Mouse (Mus musculus): Measurements from ENCODE around the gene Tbc1d22b. TPM values are rescaled to one million over a fixed set of nuclear protein-coding genes. Genes with fewer than 3 reads are reported as not detected.

The Tbc1d22b gene
- polyA plus RNA-seq, 1 experiment from 2014 or later = 10.3 TPM

DNA sequence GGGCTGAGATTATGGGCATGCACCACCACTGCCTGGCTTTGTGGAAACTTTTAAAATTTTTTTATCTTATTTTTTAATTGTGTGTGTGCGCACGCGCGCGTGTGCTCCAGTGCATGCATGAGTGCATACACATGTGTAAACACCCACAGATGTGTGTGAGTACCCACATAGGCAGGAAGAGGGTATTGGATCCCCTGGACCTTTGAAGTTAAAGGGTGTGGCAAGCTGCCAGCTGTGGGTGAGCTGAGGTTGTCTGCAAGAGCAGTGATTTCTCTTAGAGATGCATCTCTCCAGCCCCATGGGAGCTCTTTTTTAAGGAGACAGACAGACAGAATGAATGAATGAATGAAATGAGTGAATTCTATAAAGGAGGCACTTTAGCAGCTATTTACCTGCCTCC is 15.9 kb downstream of the Tbc1d22b start:
- WGBS = 98% methylated on average over 5 of the region's 5 CpGs
- no peak overlapping the region for H3K4me3 ChIP-seq
- H3K27ac ChIP-seq (replicated peaks) = no peak overlapping the region
- H3K4me2 ChIP-seq = no peak overlapping the region
- no peak for ATAC-seq (ENCODE audit: extremely low read depth, insufficient number of reproducible peaks, low FRiP score, low TSS enrichment)
- no peaks in the 10 kb centered on the region for H3K4me1 ChIP-seq
- H3K9ac ChIP-seq = no peak overlapping the region
- H3K9me3 ChIP-seq = no peaks in the 10 kb centered on the region
- peaks cover 62% of the 10 kb centered on the region for H3K36me3 ChIP-seq
- no peaks in the 10 kb centered on the region for H3K27me3 ChIP-seq (replicated peaks)

DNA sequence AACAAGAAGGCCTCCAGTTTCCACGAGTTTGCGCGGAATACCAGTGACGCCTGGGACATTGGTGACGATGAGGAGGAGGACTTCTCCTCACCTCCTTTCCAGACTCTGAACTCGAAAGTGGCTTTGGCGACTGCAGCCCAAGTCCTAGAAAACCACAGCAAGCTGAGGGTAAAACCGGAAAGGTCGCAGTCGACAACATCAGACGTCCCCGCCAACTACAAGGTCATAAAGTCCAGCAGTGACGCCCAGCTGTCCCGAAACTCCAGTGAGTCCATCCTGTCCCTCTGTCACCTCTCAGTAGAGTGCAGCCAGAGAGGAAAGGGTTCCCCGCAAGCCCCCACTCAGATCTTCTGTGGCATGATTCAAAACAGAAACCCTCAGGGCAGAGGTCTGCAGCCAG is 18.9 kb downstream of the Tbc1d22b start:
- Histone ChIP-seq H3K4me1 (no peaks in the 10 kb centered on the region), H3K4me3 (no peak overlapping the region), H3K9me3 (no peaks in the 10 kb centered on the region), H3K36me3 (peaks cover 89% of the 10 kb centered on the region), H3K27me3 (replicated peaks) (no peaks in the 10 kb centered on the region), H3K4me2 (no peak overlapping the region), H3K9ac (no peak overlapping the region), H3K27ac (replicated peaks) (no peak overlapping the region)
- no peak for ATAC-seq (ENCODE audit: extremely low read depth, insufficient number of reproducible peaks, low FRiP score, low TSS enrichment)
- WGBS = 90% methylated on average over 15 of the region's 15 CpGs

DNA sequence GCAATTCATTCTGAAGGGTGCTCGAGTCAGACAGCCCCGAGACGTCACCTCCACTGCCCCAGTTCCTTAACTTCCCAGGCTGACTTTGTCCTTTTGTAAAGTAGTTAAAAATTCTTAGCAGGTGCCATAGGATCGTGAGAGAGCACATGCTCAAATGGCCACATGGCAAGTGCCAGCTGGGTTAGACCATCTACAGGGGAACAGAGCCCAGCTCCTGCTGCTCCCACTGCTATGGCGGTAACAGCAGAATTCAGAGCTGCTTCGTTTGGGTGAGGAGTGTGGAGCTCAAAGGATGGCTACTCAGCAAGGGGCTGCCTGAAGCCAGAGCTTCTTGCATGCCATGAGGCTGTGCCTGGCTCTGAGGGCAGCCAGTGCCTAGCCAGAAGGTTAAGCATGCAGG is 20.2 kb downstream of the Tbc1d22b start:
- peaks cover 4% of the 10 kb centered on the region for H3K4me1 ChIP-seq
- 84% methylated on average over 6 of the region's 6 CpGs for WGBS
- H3K27ac ChIP-seq (replicated peaks) = no peak overlapping the region
- no peak overlapping the region for H3K4me2 ChIP-seq
- H3K36me3 ChIP-seq = peaks cover 88% of the 10 kb centered on the region
- H3K9me3 ChIP-seq = no peaks in the 10 kb centered on the region
- ATAC-seq (ENCODE audit: extremely low read depth, insufficient number of reproducible peaks, low FRiP score, low TSS enrichment) = no peak
- no peaks in the 10 kb centered on the region for H3K27me3 ChIP-seq (replicated peaks)
- H3K9ac ChIP-seq = no peak overlapping the region
- H3K4me3 ChIP-seq = no peak overlapping the region

DNA sequence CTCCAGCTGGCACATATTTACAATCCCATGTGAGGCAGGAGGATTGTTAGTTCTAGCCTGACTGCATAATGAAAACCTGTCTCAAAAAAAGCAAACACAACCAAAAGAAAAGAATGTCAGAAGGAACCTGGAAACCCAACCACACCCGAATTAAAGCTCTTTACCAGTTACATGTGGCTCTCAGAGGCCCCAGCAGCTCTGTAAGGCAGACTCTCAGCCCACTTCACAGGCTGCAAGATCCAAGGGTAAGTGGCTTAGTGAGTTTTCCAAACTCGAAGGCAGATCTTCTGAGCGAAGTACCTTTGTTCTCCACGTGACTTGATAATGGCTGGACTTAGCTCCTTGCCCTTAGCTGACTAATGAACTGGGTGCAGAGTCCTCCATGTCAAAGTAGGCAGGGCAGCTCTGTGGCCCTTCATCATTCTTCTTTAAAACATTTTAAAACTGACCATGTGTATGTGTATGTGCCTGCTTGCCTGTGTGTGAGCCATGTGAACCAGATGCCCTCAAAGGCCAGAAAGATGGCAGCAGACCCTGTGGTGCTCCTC is 30.1 kb downstream of the Tbc1d22b start:
- Histone ChIP-seq H3K27ac (replicated peaks) (no peak overlapping the region), H3K36me3 (peaks cover 93% of the 10 kb centered on the region), H3K4me2 (no peak overlapping the region), H3K9me3 (no peaks in the 10 kb centered on the region), H3K27me3 (replicated peaks) (no peaks in the 10 kb centered on the region), H3K4me3 (no peak overlapping the region), H3K9ac (no peak overlapping the region), H3K4me1 (peaks cover 22% of the 10 kb centered on the region)
- ATAC-seq (ENCODE audit: extremely low read depth, insufficient number of reproducible peaks, low FRiP score, low TSS enrichment) = no peak
- 81% methylated on average over 4 of the region's 4 CpGs for whole genome bisulfite sequencing

DNA sequence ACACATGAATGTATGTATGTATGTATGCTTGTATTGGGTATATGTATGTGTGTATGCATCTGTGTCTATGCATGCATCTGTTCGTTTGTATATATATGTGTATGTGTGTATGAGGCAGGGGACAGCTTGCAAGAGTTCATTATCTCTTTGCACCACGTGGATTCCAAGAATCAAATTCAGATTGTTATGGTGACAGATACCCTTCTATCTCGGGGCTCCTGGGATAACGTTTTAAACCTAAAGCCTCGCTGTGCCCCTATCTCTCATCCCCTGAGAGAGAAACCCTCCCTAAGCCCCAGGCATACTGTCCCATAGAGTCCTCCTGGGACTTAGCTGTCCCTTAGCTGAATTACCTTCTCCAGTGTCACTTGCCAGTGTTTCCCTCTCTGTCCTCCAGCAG is 34.0 kb downstream of the Tbc1d22b start:
- ATAC-seq (ENCODE audit: extremely low read depth, insufficient number of reproducible peaks, low FRiP score, low TSS enrichment) = no peak
- Histone ChIP-seq H3K27ac (replicated peaks) (no peak overlapping the region), H3K4me1 (peaks cover 5% of the 10 kb centered on the region; the same call in 1 of the 2 replicates), H3K4me2 (no peak overlapping the region), H3K27me3 (replicated peaks) (no peaks in the 10 kb centered on the region), H3K9ac (no peak overlapping the region), H3K36me3 (peaks cover 74% of the 10 kb centered on the region), H3K4me3 (no peak overlapping the region), H3K9me3 (no peaks in the 10 kb centered on the region)
- WGBS = 77% methylated on average over 5 of the region's 5 CpGs

DNA sequence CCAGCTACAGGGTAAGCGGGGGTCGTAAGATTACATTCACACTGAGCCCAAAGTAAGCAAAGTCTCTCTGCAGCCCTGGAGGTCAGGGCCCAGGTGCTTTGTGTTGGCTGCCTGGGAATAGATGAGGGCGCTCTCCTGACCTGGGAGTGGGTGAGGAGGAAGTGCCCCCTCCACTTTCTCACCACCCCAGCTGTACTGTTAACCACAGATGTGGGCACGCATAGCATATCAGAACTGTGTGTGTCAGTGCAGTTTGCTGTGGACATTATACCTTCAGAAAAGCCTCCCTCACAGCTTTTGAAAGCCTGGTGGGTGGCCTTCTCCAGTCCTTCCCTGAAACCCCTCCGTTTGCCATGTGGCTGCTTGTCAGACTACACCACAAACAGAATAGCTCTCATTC is 34.7 kb downstream of the Tbc1d22b start:
- Histone ChIP-seq H3K9ac (no peak overlapping the region), H3K27ac (replicated peaks) (no peak overlapping the region), H3K9me3 (no peaks in the 10 kb centered on the region), H3K4me2 (no peak overlapping the region), H3K36me3 (peaks cover 66% of the 10 kb centered on the region), H3K4me1 (peaks cover 13% of the 10 kb centered on the region), H3K27me3 (replicated peaks) (no peaks in the 10 kb centered on the region), H3K4me3 (no peak overlapping the region)
- ATAC-seq (ENCODE audit: extremely low read depth, insufficient number of reproducible peaks, low FRiP score, low TSS enrichment) = no peak
- WGBS = 80% methylated on average over 5 of the region's 5 CpGs

DNA sequence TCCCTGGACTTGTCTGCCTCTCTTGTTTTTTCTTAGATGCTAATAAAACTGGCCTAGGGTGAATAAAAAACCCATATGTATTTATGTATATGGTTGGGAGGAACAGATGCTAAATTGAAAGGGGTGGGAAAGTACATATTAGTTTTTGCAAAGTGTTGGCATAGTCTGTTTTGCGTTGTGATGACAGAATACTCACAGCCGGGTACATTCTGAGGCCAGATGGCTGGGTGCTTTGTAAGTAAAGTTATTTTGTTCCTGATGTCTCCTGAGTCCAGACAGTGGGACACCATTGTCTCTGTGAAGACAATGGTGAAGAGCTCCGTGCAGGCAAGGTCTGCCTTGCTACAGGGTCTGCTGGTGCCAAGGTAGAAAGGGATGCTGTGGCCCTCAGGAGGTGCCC is 35.2 kb downstream of the Tbc1d22b start:
- no peak for ATAC-seq (ENCODE audit: extremely low read depth, insufficient number of reproducible peaks, low FRiP score, low TSS enrichment)
- peaks cover 62% of the 10 kb centered on the region for H3K36me3 ChIP-seq
- 76% methylated on average over 3 of the region's 3 CpGs for WGBS
- H3K9me3 ChIP-seq = no peaks in the 10 kb centered on the region
- H3K4me3 ChIP-seq = no peak overlapping the region
- H3K27me3 ChIP-seq (replicated peaks) = no peaks in the 10 kb centered on the region
- no peak overlapping the region for H3K4me2 ChIP-seq
- H3K9ac ChIP-seq = no peak overlapping the region
- H3K4me1 ChIP-seq = peaks cover 17% of the 10 kb centered on the region
- H3K27ac ChIP-seq (replicated peaks) = no peak overlapping the region

DNA sequence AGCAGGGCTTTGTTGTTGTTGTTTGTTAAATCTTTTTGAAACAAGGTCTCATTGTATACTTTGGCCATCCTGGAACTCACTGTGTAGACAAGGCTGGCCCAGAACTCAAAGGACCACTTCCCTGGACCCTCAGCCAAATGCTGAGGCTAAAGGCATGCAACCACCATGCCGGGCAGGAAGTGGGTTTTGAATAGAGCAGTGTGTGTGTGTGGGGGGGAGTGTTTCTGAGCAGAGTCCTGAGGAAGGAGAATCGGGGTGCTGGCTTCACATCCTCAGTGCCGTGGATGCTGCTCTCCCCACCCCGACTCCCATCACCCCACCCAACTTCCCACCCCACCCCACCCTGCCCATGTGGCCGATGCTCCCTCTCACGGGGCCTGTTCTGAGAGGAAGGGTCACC is 35.9 kb downstream of the Tbc1d22b start:
- Histone ChIP-seq H3K27me3 (replicated peaks) (no peaks in the 10 kb centered on the region), H3K36me3 (peaks cover 55% of the 10 kb centered on the region), H3K9ac (no peak overlapping the region), H3K4me1 (peaks cover 23% of the 10 kb centered on the region), H3K27ac (replicated peaks) (no peak overlapping the region), H3K4me2 (no peak overlapping the region), H3K9me3 (no peaks in the 10 kb centered on the region), H3K4me3 (no peak overlapping the region)
- 77% methylated on average over 6 of the region's 6 CpGs for WGBS
- ATAC-seq (ENCODE audit: extremely low read depth, insufficient number of reproducible peaks, low FRiP score, low TSS enrichment) = no peak

DNA sequence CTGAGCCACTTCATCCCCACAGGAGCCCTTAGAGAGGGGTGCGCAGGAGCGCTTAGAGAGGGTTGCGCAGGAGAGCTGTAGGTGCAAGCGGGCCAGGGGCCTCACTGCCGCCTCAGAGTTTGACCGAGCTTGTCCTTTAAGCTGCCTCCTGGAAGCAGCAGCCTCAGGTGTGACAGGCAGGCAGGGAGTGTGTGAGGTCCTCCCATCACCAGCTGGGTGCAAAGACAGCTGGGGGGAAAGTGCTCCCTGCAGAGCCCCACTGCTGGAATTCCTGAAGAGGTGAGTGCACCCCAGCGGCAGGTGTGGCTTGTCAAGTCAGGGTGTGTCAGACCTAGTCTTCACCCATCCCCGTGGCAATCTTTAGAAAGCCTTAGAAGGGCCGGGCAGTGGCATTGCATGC is 37.3 kb downstream of the Tbc1d22b start:
- Histone ChIP-seq H3K27ac (replicated peaks) (no peak overlapping the region), H3K4me2 (no peak overlapping the region), H3K27me3 (replicated peaks) (no peaks in the 10 kb centered on the region), H3K9me3 (no peaks in the 10 kb centered on the region), H3K4me1 (peaks cover 26% of the 10 kb centered on the region), H3K4me3 (no peak overlapping the region), H3K36me3 (peaks cover 44% of the 10 kb centered on the region), H3K9ac (no peak overlapping the region)
- ATAC-seq (ENCODE audit: extremely low read depth, insufficient number of reproducible peaks, low FRiP score, low TSS enrichment) = no peak
- WGBS = 74% methylated on average over 9 of the region's 9 CpGs

DNA sequence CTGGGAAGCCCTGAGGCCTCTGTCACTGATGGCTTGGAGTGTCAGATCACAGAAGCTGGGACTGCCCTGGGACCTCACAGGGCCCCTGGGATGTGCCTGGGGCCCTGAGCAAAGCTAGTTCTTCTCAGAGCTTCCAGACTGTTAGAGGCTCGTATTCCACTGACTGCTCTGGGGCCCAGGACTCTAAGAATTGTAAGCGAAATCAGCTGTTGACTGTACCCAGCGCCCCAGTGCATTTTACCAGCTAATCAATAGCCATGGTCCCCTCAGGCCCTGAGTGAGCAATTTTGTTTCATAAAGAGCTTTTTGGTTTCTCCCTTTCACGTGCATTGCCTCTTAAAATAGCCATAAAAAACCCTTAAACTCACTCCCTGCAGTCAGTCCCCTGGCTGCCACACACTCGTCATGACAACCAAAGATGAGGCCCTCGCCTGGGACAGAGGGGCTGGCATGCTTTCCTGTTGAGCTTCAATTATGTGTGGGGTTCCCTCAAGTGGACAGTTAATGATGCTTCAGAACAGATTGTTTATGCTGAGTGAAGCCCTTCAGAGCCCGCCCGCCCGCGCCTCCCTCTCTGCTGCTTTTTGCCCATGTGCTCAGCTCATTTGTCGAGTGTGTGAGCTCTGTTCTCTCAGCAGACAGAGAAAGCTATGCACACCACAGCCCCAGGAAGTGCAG is 39.8 kb downstream of the Tbc1d22b start:
- Histone ChIP-seq H3K4me1 (peaks cover 33% of the 10 kb centered on the region), H3K4me3 (no peak overlapping the region), H3K27ac (replicated peaks) (peak overlapping the region; percentile 77), H3K36me3 (peaks cover 28% of the 10 kb centered on the region), H3K4me2 (no peak overlapping the region), H3K27me3 (replicated peaks) (no peaks in the 10 kb centered on the region), H3K9me3 (no peaks in the 10 kb centered on the region), H3K9ac (peak overlapping the region; percentile 25; the same call in 1 of the 2 replicates)
- ATAC-seq (ENCODE audit: extremely low read depth, insufficient number of reproducible peaks, low FRiP score, low TSS enrichment) = no peak
- WGBS = 53% methylated on average over 11 of the region's 11 CpGs

DNA sequence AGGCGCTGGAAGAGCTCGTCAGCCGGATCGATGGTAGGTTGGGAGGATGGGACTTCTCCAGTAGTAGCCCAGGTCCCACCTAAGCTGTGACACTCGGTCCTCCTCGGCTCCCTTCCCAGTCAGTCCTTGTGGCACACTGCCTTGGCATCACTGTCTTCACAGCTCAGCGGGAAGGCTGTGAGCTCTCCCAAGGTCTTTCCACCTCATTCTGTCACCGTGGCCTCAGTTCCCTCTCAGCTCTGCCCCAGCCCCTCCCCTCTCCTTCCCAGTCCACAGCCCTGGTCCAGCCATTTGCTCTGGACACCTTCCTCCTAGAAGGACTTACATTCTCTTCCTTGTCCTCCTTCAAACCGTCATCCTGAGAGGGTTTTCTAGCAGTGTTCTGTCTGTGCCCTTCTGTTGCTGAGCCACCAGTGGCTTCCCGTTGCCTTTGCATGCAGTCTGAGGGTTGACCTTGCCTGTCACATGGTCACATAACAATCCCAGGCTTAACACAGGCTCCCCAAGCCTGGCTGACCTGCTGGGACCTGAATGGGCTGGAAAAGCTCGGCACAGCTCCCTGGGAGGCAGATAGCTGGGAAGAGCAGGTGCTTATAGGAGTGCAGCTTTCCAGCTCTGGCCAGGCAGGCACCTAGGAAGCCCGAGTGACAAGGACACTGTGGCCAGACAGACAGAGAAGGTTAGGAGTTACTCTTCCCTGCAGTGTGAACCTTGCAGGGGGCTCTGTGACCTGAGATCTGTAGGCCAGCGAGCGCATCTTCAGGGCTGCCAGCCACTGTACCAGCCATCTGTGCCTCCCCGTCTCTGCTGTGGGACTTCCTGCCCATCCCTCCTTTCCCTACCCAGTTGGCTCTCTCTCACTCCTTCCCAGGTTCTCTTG is 46.5 kb downstream of the Tbc1d22b start:
- Histone ChIP-seq H3K4me3 (no peak overlapping the region), H3K4me2 (no peak overlapping the region), H3K9ac (peak overlapping the region; percentile 19; the same call in 1 of the 2 replicates), H3K27me3 (replicated peaks) (no peaks in the 10 kb centered on the region), H3K9me3 (no peaks in the 10 kb centered on the region), H3K36me3 (peaks cover 66% of the 10 kb centered on the region), H3K4me1 (peaks cover 28% of the 10 kb centered on the region), H3K27ac (replicated peaks) (no peak overlapping the region)
- ATAC-seq (ENCODE audit: extremely low read depth, insufficient number of reproducible peaks, low FRiP score, low TSS enrichment) = no peak
- WGBS = 71% methylated on average over 15 of the region's 15 CpGs
